Mouse (Mus musculus) hindbrain, embryonic 11.5 days (tissue): ENCODE measurements around the gene Uhrf1. TPM values are rescaled to one million over a fixed set of nuclear protein-coding genes. Genes with fewer than 3 reads are reported as not detected.

Source experiments
- ATAC-seq: fragments of 200-750 bp; cut with Nextera tagmentation; 2 replicates; pipeline ENCODE4 v1.8.0; 2017; ENCODE audit warnings: mild to moderate bottlenecking, moderate TSS enrichment, moderate library complexity; ENCODE audit not compliant: low FRiP score
- DNase-seq: peaks from one replicate; pipeline ENCODE4 v3.0.0-alpha.2; 2015; ENCODE audit warnings: low spot score
- H3K27ac ChIP-seq: fragments of 300-500 bp; sonication (generic); 2 replicates; pipeline ENCODE4 v1.5.1; 2014; ENCODE audit warnings: mild to moderate bottlenecking, low read depth, low read length
- H3K27me3 ChIP-seq: fragments of 300-500 bp; sonication (generic); 2 replicates; pipeline ENCODE4 v1.6.1; 2014; ENCODE audit warnings: mild to moderate bottlenecking, low read length, moderate library complexity, mixed read lengths; ENCODE audit not compliant: control insufficient read depth, insufficient read depth
- H3K36me3 ChIP-seq: fragments of 300-500 bp; sonication (generic); 2 replicates; pipeline ENCODE4 v1.6.1; 2014; ENCODE audit warnings: mild to moderate bottlenecking, low read length, moderate library complexity, mixed read lengths; ENCODE audit not compliant: control insufficient read depth, insufficient read depth
- H3K4me1 ChIP-seq: fragments of 300-500 bp; sonication (generic); replicated peaks from 2 replicates; pipeline ENCODE4 v1.6.1; 2014; ENCODE audit warnings: low read length, mixed read lengths; ENCODE audit not compliant: control insufficient read depth, insufficient read depth
- H3K4me2 ChIP-seq: fragments of 300-500 bp; sonication (generic); replicated peaks from 2 replicates; pipeline ENCODE4 v1.6.1; 2014; ENCODE audit warnings: mild to moderate bottlenecking, low read depth, low read length
- H3K4me3 ChIP-seq: fragments of 300-500 bp; sonication (generic); 2 replicates; pipeline ENCODE4 v1.5.1; 2014; ENCODE audit warnings: low read depth, low read length
- H3K9ac ChIP-seq: fragments of 300-500 bp; sonication (generic); 2 replicates; pipeline ENCODE4 v1.6.1; 2014; ENCODE audit warnings: low read depth, low read length
- H3K9me3 ChIP-seq: fragments of 300-500 bp; sonication (generic); 2 replicates; pipeline ENCODE4 v1.6.1; 2016; ENCODE audit warnings: low read length; ENCODE audit not compliant: control insufficient read depth
- WGBS: fragments of 180-500 bp; shearing (Covaris S2); extraction: QIAGEN DNeasy Blood & Tissue Kit; methylation state at CpG from one replicate; pipeline ENCODE4 v1.1.7; 2014; 5-methylcytosine and 5-hydroxymethylcytosine counted together
- polyA plus RNA-seq: library from polyadenylated mRNA; unstranded; fragments of >200 nt; fragmentation: Nextera tagmentation; extraction: Ambion mirVana; gene quantifications from 2 replicates; pipeline ENCODE4 v1.2.1, GENCODE M21; 2014

Uhrf1 gene
- polyA plus RNA-seq, 1 experiment from 2014 or later: 77.7 TPM

- H3K4me2 ChIP-seq: no peak overlapping the region
- H3K36me3 ChIP-seq: peaks cover 6% of the 10 kb centered on the region; the same call in 1 of the 2 replicates
- WGBS: 91% methylated on average over 10 of the region's 10 CpGs
Observed at GRCm38 (mm10) chr17:56259301-56260037, 43.7 kb upstream of the Uhrf1 start.

GRCm38 (mm10) chr17:56261166-56261565 lies 42.0 kb upstream of the Uhrf1 start:
- Histone ChIP-seq H3K4me1 (peaks cover 5% of the 10 kb centered on the region; the same call in 1 of the 2 replicates), H3K9me3 (no peaks in the 10 kb centered on the region), H3K36me3 (peaks cover 6% of the 10 kb centered on the region; the same call in 1 of the 2 replicates), H3K27me3 (no peaks in the 10 kb centered on the region), H3K4me3 (no peak overlapping the region), H3K4me2 (no peak overlapping the region), H3K27ac (no peak overlapping the region), H3K9ac (no peak overlapping the region)
- ATAC-seq (no peak), DNase-seq (no peak)
- 90% methylated on average over 3 of the region's 3 CpGs for WGBS

More at GRCm38 (mm10) chr17:56259301-56260037, 43.7 kb upstream of the Uhrf1 start:
- Histone ChIP-seq H3K4me1 (peaks cover 5% of the 10 kb centered on the region; the same call in 1 of the 2 replicates), H3K9me3 (no peaks in the 10 kb centered on the region), H3K27me3 (no peaks in the 10 kb centered on the region), H3K27ac (no peak overlapping the region), H3K9ac (no peak overlapping the region), H3K4me3 (no peak overlapping the region)
- no peak for DNase-seq
- ATAC-seq: no peak

GRCm38 (mm10) chr17:56262645-56263094 lies 40.5 kb upstream of the Uhrf1 start:
- H3K9me3 ChIP-seq: no peaks in the 10 kb centered on the region
- 90% methylated on average over 3 of the region's 3 CpGs for WGBS
- ATAC-seq: no peak
- no peak for DNase-seq
- peaks cover 2% of the 10 kb centered on the region; the same call in 1 of the 2 replicates for H3K4me1 ChIP-seq
- peaks cover 6% of the 10 kb centered on the region; the same call in 1 of the 2 replicates for H3K36me3 ChIP-seq
- no peaks in the 10 kb centered on the region for H3K27me3 ChIP-seq
- H3K27ac ChIP-seq: no peak overlapping the region
- no peak overlapping the region for H3K4me2 ChIP-seq
- H3K4me3 ChIP-seq: no peak overlapping the region
- no peak overlapping the region for H3K9ac ChIP-seq

- Histone ChIP-seq H3K27me3 (no peaks in the 10 kb centered on the region), H3K4me2 (no peak overlapping the region), H3K36me3 (peaks cover 6% of the 10 kb centered on the region; the same call in 1 of the 2 replicates), H3K4me1 (0 out of 2 replicates have a peak, but pooled peaks cover 2% of the 10 kb centered on the region), H3K9ac (no peak overlapping the region), H3K4me3 (no peak overlapping the region), H3K27ac (no peak overlapping the region), H3K9me3 (no peaks in the 10 kb centered on the region)
- DNase-seq: peak; percentile 85
- ATAC-seq: peak; percentile 77
- WGBS: 22% methylated on average over 8 of the region's 8 CpGs
Observed at GRCm38 (mm10) chr17:56264020-56264419, 39.1 kb upstream of the Uhrf1 start.

GRCm38 (mm10) chr17:56265011-56265410 lies 38.1 kb upstream of the Uhrf1 start:
- H3K4me2 ChIP-seq: no peak overlapping the region
- no peak overlapping the region for H3K9ac ChIP-seq
- peaks cover 3% of the 10 kb centered on the region; the same call in 1 of the 2 replicates for H3K36me3 ChIP-seq
- DNase-seq (no peak), ATAC-seq (no peak)
- H3K9me3 ChIP-seq: no peaks in the 10 kb centered on the region
- no peaks in the 10 kb centered on the region for H3K4me1 ChIP-seq
- no peak overlapping the region for H3K27ac ChIP-seq
- 97% methylated on average over 4 of the region's 4 CpGs for WGBS
- H3K4me3 ChIP-seq: no peak overlapping the region
- no peaks in the 10 kb centered on the region for H3K27me3 ChIP-seq

GRCm38 (mm10) chr17:56265869-56266268 lies 37.3 kb upstream of the Uhrf1 start:
- WGBS: 90% methylated on average over 3 of the region's 3 CpGs
- ATAC-seq: no peak
- no peaks in the 10 kb centered on the region for H3K27me3 ChIP-seq
- H3K4me3 ChIP-seq: no peak overlapping the region
- no peak overlapping the region for H3K4me2 ChIP-seq
- H3K9ac ChIP-seq: no peak overlapping the region
- no peaks in the 10 kb centered on the region for H3K4me1 ChIP-seq
- H3K27ac ChIP-seq: no peak overlapping the region
- H3K36me3 ChIP-seq: no peaks in the 10 kb centered on the region
- DNase-seq: no peak
- H3K9me3 ChIP-seq: no peaks in the 10 kb centered on the region

- WGBS: 68% methylated on average over 3 of the region's 3 CpGs
- no peak overlapping the region for H3K27ac ChIP-seq
- ATAC-seq: no peak
- no peaks in the 10 kb centered on the region for H3K27me3 ChIP-seq
- no peaks in the 10 kb centered on the region for H3K4me1 ChIP-seq
- H3K36me3 ChIP-seq: 0 out of 2 replicates have a peak, but pooled peaks cover under 1% of the 10 kb centered on the region
- H3K4me2 ChIP-seq: no peak overlapping the region
- no peaks in the 10 kb centered on the region for H3K9me3 ChIP-seq
- H3K4me3 ChIP-seq: no peak overlapping the region
- DNase-seq: no peak
- no peak overlapping the region for H3K9ac ChIP-seq
Observed at GRCm38 (mm10) chr17:56266271-56266670, 36.9 kb upstream of the Uhrf1 start.

GRCm38 (mm10) chr17:56269153-56269630 lies 33.9 kb upstream of the Uhrf1 start:
- Histone ChIP-seq H3K4me2 (peak overlapping the region; percentile 74), H3K4me1 (no peaks in the 10 kb centered on the region), H3K9ac (peak overlapping the region; percentile 63), H3K4me3 (peak overlapping the region; percentile 33), H3K27me3 (no peaks in the 10 kb centered on the region), H3K27ac (peak overlapping the region; percentile 42; the same call in 1 of the 2 replicates), H3K36me3 (0 out of 2 replicates have a peak, but pooled peaks cover 2% of the 10 kb centered on the region), H3K9me3 (no peaks in the 10 kb centered on the region)
- DNase-seq (peak; percentile 73), ATAC-seq (peak; percentile 88)
- 23% methylated on average over 12 of the region's 12 CpGs for WGBS
